Mouse (Mus musculus): ENCODE results near the gene Mfap1a. TPM values are rescaled to one million over a fixed set of nuclear protein-coding genes. Genes with fewer than 3 reads are reported as not detected.
A peak's percentile ranks its signal among the peaks of the same experiment; 100 is the strongest.
"Not testable (repeated sequence)": the region's sequence is repeated elsewhere in the genome, so short reads cannot be mapped to it uniquely, and the experiment has no call there.

Gene Mfap1a
- total RNA-seq, 1 experiment from 2014 or later, result 34.7 TPM

DNA sequence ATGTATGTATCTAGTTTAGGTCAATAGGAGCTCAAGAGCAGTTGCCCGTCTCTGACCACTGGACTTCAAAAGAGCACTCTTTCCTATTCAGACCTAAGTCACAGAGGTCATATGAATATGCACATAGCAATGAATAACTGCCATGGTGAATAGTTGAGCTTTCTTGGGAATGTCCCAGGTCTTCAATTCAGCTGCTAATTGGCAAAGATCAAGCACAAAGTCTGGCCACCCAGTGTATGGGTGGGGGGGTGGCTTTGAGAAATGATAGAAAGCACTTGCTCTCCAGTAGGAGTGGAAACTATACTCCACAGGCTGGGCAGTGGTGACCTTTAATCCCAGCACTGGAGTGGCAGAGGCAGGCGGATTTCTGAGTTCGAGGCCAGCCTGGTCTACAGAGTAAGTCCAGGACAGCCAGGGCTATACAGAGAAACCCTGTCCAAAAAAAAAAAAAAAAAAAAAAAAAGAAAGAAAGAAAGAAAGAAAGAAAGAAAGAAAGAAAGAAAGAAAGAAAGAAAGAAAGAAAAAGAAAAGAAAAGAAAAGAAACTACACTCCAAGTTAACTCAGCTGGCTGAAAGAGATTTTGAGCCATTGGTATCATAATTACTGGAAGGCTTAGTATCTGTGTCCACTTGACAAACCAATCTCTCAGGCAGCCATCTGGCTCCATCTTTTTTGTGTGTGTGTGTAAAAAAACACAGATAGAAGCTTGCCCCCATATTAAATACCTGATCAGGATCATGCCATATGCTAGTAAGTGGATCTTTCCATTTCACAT lies 28.8 kb downstream of the Mfap1a start:
- ATAC-seq (replicated peaks; ENCODE audit: low read depth, poor library complexity, severe bottlenecking), result no peak

DNA sequence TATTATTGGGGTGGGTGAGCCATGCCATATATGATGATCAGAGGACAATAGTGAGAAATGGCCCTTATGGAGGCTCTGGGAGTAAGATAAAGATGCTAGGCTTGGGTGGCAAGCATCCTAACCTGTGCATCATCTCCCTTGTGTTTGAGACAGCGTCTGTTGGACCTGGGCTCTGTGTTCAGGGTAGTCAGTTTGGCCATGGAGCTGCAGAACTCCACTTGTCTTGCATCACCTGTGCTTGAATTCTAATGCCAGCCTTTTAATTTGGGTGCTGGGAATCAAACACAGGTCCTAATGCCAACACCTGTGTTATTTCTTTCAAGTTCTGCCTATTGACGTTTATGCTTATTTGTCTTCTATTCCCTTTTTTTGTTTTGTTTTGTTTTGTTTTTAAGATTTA lies 31.2 kb downstream of the Mfap1a start:
- not testable (repeated sequence) for ATAC-seq (replicated peaks; ENCODE audit: low read depth, poor library complexity, severe bottlenecking)

GRCm38 (mm10) chr2:121474180-121474535 lies 32.3 kb downstream of the Mfap1a start:
- ATAC-seq (replicated peaks; ENCODE audit: low read depth, poor library complexity, severe bottlenecking), result peak; percentile 16; the same call in 1 of the 2 replicates

DNA sequence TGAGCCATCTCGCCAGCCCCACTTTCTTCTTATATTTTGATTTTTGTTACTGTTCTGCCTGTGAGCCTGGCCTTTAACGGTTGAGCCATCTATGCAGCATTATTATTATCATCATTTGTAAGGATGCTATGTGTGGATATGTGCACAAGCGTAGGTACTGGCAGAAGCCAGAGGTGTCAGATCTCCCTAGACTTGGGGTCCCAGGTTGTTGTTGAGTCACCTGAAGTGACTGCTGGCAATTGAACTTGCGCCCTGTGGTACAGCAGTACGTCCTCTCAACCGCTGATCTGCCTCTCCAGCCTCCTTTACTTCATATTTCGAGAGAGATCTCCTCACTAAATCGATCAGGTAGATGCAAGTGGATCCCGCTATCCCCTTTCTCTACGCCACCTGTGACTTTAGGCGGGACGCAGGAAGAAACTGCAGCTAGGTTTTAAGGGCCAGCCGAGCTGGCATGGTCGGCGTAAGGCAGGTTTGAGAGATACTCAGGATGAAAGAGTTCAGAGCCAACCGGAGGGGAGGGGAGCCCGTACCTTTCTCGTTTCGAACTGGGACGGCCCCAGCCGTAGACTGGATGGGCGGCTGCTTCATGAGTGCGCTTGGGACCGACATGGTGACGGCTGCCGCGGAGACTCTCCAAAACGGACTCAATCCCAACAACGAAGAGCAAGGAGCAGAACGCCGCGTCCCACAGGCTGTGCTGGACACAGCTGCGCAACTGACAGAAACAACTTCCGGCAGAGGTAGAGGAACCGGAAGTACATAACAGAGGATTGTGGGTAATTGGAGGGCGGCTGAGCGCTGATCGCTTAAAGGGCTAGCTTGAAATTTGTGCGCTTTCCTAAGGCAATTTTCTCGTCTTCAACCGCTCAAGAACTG lies 32.9 kb downstream of the Mfap1a start, which contains the start of gene Mfap1b:
TSS of gene Mfap1b (minus strand) at position 767 of the 879 bp plus-strand sequence.
- ATAC-seq (replicated peaks; ENCODE audit: low read depth, poor library complexity, severe bottlenecking), result peak; percentile 99

DNA sequence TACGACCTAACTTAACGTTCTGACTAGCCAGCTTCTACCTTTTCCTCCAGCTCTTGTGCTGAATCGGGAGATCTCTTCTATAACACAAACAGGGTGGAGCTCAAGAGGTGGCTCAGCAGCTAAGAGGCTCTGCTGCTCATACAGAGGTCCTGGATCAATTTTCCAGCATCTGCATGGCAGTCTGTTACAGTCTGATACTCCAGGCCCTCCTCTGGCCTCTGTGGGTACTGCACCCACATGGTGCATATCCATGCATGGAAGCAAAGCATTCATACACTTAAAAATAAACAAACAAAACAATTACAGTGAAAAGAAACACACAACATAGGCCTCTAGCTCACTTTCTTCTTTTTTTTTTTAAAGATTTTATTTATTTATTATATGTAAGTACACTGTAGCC lies 33.7 kb downstream of the Mfap1a start:
- ATAC-seq (replicated peaks; ENCODE audit: low read depth, poor library complexity, severe bottlenecking), result not testable (repeated sequence)

DNA sequence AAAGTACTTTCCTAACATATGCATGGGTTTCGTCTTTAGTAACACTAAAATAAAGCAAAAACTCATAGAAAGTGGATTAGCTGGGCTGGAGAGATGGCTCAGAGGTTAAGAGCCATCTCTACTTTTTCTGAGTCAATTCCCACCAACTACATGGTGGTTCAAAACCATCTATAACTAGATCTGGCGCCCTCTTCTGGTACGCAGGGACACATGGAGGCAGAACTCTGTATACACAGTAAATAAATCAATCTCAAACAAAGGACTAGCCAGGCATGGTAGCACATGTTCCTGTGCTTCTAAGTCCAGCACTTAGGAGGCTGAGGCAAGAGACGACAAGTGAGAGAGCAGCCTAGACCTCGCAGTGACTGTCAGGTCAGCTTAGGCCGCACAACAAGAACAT lies 37.5 kb downstream of the Mfap1a start:
- peak; percentile 55 for ATAC-seq (replicated peaks; ENCODE audit: low read depth, poor library complexity, severe bottlenecking)

DNA sequence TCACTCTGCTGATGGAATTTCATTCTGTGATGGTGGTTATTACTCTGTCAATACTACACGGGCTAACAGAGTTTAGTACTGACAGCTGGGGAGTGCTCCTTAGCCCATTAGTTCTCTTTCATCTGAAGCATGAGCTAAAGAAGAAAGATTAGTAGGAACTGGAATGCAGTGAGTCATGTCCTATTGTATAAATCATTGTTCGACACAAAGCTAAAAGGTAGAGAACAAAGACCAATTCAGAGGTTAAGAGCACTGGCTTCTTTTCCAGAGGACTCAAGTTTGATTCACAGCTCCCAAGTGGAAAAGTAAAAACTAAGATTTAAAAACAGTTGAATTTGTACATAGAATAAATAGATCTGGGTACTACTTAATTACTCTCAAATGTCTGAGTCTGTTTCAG lies 46.4 kb downstream of the Mfap1a start:
- no peak for ATAC-seq (replicated peaks; ENCODE audit: low read depth, poor library complexity, severe bottlenecking)

GRCm38 (mm10) chr2:121456692-121457642 lies 49.5 kb downstream of the Mfap1a start, which contains the start of gene Serinc4:
Serinc4 (minus strand) TSS chr2:121456781.
- peak; percentile 96 for ATAC-seq (replicated peaks; ENCODE audit: low read depth, poor library complexity, severe bottlenecking)

- no peak for ATAC-seq (replicated peaks; ENCODE audit: low read depth, poor library complexity, severe bottlenecking)
Measured at GRCm38 (mm10) chr2:121455534-121455933, 50.9 kb downstream of the Mfap1a start.

DNA sequence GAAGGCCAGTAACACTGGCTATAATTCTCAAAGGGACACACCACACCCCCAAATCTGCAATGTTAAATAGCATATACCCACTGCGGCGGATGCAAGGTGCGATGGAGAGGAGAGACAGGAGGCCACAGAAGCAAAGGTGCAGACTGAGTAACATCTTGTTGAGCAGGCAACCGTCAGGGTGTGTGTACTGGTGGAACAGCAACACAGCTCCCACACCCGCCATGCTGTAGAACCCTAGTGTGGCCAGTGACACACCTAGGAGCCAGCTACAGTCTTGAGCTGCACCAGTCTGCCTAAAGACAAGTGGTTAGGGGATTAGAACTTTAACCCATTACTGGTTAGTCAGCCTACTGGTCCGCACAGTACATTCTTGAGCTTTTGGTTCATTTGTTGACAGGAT lies 52.5 kb downstream of the Mfap1a start:
- ATAC-seq (replicated peaks; ENCODE audit: low read depth, poor library complexity, severe bottlenecking), result no peak

DNA sequence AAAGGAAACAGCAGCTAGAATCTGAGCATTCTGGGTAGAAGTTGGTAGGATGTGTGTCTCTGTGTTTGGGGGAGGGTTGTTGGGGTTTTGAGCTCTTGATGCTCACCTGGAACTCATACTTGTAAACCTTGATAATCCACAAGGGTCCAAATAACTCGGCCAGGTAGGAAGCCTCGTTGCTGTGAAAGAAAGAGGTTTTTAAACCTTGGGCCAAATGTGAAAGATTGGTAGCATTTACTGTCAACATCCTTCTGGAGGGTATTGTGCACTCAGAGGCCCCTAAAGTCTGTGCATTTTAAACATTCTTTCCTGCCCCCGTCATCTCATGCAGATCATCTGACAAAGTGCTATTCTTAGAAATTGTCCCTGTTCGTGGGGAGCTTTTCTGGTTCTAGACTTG lies 53.5 kb downstream of the Mfap1a start, which contains the start of gene Hypk:
TSS of gene Hypk (plus strand) at position 301 of the 400 bp plus-strand sequence.
- no peak for ATAC-seq (replicated peaks; ENCODE audit: low read depth, poor library complexity, severe bottlenecking)

DNA sequence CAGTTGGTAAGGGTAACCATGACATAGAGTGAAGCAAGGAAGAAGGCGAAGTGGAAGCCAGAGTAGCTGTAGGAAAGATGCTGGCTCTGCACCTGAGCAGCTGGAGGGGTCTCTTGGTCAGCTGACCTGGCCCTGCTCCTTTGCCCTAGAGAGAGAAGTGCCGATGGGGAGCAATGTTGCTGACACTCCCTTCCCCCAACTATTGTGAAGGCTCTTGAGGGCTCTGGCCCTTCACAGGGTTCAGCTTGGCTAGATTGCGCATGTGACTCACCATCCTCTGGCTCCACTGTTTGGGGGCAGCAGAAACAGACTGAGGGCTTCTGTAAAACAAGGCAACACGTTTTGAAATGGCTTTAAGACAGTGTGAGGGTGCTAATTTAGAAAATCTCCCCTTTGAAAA lies 54.1 kb downstream of the Mfap1a start:
- ATAC-seq (replicated peaks; ENCODE audit: low read depth, poor library complexity, severe bottlenecking), result no peak

GRCm38 (mm10) chr2:121450093-121450492 lies 56.4 kb downstream of the Mfap1a start:
- ATAC-seq (replicated peaks; ENCODE audit: low read depth, poor library complexity, severe bottlenecking), result 0 out of 2 replicates have a peak, but pooled peaks have one; percentile 9

DNA sequence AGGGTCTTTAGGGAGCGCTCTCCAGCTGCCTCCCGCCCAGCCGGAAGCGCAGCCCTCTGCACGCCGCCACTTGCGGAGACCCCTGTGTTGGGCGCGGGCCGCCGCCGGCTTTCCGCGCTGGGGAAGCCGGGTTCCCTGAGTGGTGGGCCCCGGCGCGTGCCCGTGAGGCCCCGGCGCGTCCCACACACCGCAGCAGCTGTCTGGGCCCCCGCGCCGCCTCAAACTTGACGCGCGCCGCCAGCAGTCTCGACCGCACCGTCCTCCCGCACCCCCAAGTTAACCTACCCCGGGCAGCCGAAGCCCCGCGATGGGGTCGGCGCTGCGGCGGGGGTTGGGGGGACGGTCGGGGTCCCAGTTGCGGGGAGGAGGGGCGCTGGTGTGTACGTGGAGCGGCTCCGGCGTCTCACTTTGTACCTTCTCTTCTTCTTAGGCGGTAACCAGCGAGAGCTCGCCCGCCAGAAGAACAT lies 56.9 kb downstream of the Mfap1a start:
- no peak for ATAC-seq (replicated peaks; ENCODE audit: low read depth, poor library complexity, severe bottlenecking)

DNA sequence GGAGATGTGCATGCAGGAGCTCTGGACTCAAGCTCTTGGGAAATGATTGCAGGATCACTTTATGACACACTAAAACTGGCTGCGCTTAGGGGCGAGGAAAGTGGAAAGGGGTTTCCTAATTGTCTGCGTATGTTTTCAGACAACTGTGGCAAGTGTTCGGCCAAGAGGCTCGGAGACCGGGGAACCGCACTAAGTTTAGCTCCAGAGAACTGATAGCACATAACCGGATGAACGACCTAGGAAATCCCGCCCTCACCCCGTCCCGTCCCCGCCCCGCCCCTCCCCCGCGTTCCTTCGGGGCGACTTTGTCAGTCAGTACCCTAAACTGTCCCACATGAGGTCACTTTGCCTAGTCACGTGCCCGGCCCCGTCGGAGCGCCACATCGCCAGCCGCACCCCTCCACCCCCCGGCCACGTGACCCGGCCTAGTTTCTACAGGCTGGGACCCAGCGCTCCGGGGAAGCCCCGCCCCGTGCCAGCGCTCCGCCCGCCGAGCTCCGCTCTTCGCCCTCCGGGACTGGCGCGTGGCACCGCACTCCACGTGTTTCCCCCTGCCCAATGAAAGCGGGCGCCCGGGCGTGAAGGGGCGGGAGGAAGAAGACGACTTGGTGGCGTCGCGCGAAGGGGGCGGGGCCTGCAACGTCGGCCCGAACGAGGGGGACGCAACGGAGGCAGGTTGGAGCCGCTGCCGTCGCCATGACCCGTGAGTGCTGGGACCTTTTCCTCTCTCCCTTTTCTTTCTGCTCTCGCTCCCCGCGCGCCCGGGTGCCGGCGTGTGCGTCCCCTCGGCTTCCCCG lies 57.5 kb downstream of the Mfap1a start, which contains the start of gene Serf2:
TSS of gene Serf2 (plus strand) at position 457 of the 797 bp plus-strand sequence.
- ATAC-seq (replicated peaks; ENCODE audit: low read depth, poor library complexity, severe bottlenecking), result peak; percentile 88

DNA sequence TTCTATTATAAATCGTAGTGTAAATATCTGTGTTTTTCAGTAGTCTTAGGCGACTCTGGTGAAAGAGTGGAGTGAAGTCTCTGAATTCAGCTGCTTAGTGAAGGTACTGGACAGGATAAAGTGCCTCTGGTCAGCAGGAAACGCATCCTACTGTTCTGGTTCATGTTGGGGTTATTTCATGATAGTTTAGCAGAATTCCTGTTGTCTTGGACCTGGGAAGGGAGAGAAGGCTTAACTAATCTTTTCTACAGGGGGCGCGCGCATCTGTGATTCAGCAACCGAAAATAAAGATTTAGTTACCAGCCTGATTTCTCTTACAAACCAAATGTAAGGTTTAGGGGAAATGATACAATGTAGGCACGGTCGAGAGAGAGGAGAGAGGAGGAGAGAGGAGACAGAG lies 58.3 kb downstream of the Mfap1a start:
- no peak for ATAC-seq (replicated peaks; ENCODE audit: low read depth, poor library complexity, severe bottlenecking)

DNA sequence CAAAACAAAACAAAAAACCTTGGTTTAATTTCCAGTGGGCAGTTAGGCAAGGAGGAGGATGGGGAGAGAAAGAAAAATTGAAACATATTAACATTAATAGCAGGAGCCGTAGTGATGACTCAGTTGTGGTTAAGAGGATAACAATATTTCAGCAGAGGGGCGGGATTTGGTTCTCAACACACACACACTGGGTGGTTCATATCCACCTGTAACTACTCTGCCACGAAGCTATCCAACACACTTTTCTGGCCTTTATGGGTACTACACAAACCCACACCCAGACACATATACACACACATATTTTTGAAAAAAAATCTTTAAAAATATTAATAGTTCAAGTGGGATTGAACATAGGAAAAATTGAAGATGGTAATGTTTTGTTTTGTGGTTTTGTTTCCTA lies 59.5 kb downstream of the Mfap1a start:
- no peak for ATAC-seq (replicated peaks; ENCODE audit: low read depth, poor library complexity, severe bottlenecking)

GRCm38 (mm10) chr2:121446506-121446905 lies 60.0 kb downstream of the Mfap1a start:
- no peak for ATAC-seq (replicated peaks; ENCODE audit: low read depth, poor library complexity, severe bottlenecking)

DNA sequence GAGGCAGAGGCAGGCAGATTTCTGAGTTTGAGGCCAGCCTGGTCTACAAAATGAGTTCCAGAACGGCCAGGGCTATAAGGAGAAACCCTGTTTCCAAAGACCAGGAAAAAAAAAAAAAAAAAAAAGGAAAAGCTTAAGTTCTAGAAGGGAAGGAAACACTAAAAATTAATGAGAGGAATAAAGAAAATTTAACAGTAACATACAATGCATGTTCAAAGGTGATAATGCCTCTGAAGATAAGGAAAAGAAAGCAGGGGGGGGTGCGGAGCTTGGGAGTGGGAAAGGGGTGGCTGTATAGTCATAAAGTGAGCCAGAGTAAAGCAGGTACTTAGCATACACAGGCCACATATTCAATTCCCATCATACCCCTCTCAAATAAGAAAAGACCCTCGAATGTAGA lies 61.3 kb downstream of the Mfap1a start:
- ATAC-seq (replicated peaks; ENCODE audit: low read depth, poor library complexity, severe bottlenecking), result no peak

Measured in common myeloid progenitor, adult 5-6 weeks (primary cell).